Mouse (Mus musculus) heart, adult 2 months (tissue): Measurements from ENCODE around the gene Ddx24.

Experiments used
- CTCF ChIP-seq: fragments of 200-600 bp; IDR thresholded peaks from 2 replicates; pipeline ENCODE4 v1.8.1; 2022; ENCODE audit warnings: antibody characterized with exemption, mild to moderate bottlenecking, moderate library complexity
- POLR2A ChIP-seq: fragments of 200-500 bp; IDR thresholded peaks from 2 replicates; pipeline ENCODE4 v1.6.1; 2011; ENCODE audit warnings: mild to moderate bottlenecking, low read depth, low read length, control low read depth; ENCODE audit not compliant: insufficient read depth

DNA sequence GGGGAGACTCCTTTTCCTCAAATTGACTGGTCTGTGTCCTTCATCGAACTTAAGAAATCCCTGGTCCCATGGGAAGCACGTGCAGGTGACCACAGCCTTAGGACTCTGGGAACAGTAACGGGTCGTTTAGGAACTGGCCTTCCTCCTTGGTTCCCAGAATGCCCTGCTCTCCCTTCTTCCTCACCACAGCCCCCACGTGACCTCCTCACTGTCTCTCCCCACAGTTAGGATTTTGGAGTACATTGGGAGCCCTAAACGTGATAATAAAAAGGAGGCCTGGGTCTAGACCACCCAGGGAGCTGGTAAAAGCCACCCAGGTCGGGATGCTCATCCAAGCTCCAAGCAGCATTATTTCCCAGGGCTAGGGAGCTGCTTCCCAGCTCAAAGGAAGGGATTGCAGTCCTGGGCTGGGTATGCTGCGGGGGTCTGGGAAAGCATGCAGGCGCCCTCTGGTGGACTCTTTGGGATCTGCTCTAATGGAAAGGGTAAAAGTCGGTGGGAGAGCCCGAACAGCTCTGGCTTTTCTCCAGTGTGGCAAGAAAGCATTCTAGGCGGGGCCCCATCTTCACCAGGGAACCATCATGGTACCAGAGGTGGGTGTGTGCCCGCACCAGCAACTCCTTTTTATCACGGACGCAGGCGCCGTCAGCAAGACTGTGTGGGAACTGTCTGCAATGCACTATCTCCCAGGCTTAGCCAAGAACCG lies 57.9 kb downstream of the Ddx24 start:
- TF ChIP-seq CTCF (peak; percentile 97), POLR2A (no peak)
